Mouse (Mus musculus): ENCODE measurements around the gene Rmnd5a.

Gene Rmnd5a

DNA sequence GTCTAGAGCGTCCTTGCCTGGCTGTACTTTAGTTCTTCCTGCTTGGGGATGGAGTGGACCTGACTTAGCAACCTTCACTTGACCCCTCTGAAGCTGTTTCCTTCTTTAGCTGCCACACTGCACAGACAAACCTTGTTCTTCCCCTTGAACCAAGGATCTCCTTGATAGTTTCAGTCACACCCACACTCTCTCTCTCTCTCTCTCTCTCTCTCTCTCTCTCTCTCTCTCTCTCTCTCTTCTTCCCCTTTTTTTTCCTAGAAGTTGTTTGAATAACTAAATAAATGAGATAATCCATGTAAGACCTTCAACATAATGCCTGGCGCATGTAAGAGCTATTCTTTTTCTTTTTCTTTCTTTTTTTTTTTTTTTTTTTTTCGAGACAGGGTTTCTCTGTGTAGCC lies 1.7 kb upstream of the Rmnd5a start:
- DNase-seq (ENCODE audit: low spot score): peak; percentile 10

DNA sequence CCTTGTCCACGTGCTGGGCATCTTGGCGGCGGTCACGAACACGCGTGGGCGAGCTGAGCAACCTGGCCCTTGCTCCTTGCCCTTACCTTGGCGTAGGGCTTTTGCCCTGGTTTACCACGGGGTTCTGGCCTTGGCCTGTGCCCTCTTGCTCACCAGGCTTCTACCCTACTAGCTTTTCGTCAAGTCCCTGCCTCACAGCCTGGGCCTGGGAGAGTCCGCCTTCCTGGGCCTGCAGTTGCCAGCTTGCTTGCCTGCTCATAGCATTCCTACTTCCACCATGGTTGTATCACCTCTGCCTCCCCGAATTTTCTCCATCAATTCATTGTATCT lies 779 bp upstream of the Rmnd5a start:
- DNase-seq (ENCODE audit: low spot score): peak; percentile 42

DNA sequence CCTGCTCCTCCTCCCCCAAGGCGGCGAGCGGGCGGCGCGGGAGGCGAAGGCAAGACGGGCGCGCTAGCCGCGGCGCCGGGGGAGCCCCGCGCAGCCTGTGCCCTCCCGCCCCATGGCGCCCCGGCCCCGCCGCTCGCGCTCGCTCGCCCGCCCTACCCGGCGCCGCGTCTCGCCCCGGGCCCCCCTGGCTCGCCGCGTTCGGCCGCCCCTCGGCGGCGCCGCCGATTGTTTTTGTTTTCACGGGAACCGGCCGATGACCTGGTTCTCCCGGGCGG lies 283 bp downstream of the Rmnd5a start:
- no peak for DNase-seq (ENCODE audit: low spot score)

DNA sequence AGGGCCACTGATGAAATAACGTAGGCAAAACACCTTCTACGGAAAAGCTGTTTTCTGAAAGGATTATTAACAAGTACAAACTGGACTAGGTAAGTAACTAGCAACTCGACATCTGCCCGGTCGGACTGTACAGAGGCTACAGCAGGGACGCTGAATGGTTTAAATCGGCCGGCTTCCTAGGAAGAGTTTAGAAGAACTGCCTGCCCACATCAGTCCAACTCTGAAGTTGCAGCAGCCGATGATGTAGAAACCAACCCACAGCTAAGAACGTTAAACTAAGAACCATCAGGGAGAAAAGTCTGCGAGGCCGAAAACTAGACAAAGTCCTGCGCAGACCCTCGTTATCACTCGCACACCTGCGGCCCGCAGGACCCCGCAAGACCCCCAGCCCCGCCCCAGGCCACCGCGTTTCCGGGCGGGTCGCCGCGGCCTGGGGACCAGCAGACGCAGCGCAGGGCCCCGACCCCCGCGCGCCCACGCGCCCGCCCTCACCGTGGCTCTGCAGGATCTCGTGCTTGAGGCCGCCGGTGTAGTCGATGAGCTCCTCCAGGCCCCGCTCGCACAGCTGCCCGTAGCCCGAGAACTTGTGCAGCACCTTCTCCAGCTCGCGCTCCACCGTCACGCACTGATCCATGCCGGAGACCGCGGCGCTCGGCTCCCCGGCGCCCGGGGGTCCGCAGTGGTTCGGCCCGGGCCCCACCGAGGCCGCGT lies 776 bp downstream of the Rmnd5a start:
- DNase-seq (ENCODE audit: low spot score): peak; percentile 58

DNA sequence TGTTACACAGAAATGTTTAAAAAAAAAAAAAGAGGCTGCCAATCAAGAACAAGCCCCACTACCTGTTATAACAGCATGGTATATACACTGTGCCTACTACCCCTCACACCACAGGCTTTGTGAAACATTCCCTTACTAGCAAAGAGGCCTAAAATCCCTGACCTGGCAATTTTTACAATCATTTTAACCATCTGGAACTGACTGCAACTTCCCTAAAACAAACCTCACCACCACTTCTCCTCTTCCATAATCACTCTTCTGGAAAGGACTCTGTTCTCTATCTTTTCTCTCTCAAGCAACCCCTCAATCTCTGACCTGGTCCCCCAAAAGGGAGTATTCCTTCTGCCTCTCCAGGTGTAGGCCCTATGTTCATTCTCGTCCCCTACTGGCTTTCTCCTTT lies 2.4 kb downstream of the Rmnd5a start:
- no peak for DNase-seq (ENCODE audit: low spot score)

DNA sequence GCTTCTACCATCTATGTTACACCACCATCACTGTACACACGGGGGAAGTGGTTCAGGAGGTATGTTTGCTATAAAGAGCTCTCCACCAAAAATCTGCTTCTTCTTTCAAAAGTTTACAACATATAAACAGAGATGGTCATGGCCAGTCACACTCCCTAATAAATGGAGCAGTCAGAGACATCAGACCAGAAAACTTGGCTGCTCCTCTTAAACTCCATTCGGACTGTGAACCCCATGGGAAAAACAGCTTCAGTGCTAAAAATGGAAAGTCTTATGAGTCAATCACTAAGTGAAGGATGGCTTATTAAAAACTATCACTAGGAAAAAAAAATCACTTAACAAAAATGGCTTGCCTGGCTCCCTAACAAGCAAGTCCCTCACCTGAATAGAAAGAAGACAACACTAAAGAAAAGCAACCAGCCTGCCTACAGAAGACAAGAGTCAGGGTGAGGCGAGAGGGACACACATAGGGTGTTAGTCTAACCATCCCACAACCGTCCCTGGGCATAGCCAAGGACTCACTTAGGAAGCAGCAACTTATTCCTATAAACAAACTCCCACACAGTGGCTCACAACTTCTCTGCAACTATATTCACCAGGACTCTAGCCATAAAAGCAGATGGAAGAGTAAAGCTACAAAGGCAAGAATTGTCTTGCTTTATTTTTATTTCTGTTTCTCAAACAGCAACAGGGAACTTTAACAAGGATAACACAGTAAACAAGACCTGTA lies 12.3 kb downstream of the Rmnd5a start:
- no peak for DNase-seq (ENCODE audit: low spot score)

DNA sequence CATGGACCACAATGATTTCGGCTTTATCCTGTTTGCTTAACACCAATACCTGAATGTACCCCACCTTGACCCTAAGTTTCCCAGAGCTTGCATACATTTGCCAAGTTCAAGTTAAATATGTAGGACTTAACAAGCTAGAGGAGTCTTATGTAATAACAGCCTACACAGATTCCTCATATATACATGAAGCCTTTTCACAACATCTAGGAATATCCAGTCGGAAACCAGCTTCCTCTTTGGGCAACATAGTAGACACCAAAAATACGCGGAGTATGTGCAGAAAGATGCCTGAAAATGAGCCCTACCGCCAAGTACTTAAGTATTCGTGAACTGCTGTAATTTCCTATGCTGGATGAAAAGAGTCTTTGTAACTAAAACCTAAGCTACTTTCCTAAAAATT lies 14.8 kb downstream of the Rmnd5a start:
- no peak for DNase-seq (ENCODE audit: low spot score)

DNA sequence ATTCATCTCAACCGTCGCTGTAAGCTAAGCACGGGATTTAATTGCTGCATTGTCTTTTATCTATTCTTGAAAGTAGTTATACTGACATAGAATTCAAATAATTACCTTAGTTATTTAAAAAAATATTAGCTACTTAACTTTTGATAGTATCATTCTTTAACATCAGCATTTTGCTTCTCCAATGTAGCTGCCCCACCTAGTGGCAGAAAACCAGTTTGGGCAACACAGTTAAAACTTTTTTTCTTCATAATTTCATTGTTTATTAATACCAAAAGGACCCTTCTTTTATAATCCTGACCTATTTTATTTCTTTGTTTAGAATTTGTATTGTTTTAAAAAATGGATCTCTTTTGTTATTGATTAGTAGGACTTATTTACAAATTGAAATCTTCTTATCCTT lies 17.3 kb downstream of the Rmnd5a start:
- peak; percentile 14 for DNase-seq (ENCODE audit: low spot score)

DNA sequence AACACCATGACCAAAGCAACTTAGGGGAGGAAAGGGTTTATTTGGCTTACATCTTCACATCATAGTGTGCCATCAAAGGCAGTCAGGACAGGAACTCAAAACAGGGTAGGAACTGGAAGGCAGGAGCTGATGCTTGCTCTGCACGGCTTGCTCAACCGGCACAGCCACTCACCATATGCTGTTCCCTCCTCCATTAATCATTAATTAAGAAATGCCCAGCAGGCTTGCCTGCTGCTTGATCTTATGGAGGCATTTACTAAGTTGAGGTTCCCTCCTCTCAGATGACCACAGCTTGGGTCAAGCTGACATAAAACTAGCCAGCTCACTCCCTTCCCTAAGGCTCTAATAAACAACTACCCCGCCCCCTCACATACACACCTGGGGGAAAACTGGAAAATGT lies 18.3 kb downstream of the Rmnd5a start:
- no peak for DNase-seq (ENCODE audit: low spot score)

DNA sequence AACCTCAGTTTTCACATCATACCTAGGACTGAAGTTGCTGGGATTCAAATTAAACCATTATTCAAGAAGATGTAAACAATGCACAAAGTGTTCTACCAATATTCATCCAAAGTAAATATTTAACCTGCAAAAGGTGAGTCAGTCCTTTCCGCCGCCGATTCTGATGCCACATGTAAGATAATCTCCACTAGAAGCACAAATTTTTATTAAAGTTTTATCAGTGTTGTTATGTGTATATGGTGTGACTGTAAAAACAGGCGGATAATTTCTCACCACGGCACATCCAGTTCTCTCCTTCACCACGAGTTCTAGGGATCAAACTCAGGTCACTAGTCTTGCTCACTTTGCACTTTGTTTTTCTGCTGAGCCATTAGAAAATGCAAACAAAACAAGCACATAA lies 19.6 kb downstream of the Rmnd5a start:
- no peak for DNase-seq (ENCODE audit: low spot score)

DNA sequence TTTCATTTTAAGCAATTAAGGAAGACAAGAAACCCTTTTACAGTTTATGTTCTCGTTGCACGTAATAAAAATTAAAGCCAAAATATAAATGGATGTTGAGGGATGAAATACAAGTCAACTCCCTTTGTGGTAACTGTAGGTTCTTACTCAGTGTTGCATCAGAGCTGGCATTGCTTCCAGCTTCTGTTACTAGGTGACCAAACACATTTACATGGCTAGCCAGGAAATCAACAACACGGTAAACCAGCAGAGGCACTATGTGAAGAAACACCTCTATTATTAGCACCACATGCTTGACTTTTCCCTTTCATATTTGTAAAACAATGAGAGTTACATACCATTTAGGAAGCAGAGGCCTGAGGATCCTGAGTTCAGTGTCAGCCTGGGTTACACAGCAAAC lies 21.6 kb downstream of the Rmnd5a start:
- no peak for DNase-seq (ENCODE audit: low spot score)

DNA sequence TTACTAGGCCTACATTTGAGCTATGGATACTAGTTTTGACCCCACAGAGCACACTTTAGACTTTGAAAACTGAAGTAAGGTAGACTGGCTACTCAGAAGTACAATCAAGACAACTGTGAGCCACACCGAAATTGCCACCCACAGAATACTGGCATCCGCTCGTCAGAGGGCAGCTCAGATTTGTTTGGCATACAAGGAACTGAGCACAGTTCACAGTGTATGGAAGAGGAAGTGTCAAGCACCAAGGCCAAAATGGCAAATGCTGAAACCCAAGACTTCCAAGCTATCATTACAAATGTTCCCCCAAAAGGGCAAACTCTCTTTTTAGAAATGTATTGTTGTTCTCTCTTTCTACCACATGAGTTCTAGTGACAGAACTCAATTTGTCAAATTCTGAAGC lies 25.0 kb downstream of the Rmnd5a start:
- DNase-seq (ENCODE audit: low spot score): no peak

DNA sequence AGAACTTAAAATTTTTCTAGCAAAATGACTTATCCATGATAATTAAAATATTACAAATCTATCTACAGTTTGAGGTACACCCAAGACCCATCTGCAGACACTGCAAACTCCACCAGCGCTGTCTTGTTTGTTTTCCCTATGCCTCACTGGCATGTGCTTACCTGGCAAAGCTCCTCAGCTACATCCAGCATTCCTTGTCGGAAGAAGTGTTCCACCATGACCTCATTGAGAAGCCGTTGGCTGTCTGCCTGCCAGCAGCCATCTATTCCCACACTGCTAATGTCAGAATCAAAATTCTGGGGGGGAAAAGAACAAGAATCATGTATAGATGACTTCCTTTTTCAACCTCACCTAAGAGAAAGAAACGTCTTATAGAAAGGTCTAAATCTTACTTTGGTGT lies 25.8 kb downstream of the Rmnd5a start:
- no peak for DNase-seq (ENCODE audit: low spot score)

DNA sequence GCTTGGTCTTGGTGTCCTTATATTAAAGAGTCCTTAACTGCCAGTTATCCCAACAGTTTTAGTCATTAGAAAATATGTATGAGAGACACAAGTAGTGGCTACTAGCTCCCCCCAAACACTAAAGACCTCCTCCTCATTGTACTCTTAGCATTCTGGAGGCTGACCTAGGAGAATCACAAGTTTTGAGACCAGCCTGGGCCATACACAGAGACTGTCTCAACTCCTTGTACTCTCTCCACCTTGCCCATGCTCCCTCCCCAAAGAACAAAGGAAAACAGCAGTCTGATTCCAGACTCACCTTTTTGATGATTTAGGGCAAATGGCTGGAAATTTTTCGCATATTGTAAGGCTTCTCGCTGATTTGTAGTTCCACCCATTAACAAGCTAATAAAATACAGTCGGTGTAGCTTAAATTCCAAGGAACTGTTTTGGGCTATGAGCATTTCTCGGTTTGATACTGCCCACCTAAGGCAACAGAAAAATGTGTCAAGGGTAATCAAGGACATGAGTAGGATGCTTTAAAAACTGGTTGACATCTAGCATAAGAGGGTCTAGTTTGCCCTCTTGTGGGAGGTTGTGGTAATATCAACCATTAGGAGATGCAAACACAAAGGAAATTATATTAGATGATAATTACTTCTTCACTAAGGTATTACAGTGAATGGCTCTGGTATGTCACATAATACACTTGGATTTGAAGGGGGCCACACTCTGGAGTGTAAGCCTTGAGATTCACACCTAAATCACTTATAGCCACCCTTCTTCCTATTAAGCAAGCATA lies 41.4 kb downstream of the Rmnd5a start:
- peak; percentile 63 for DNase-seq (ENCODE audit: low spot score)

DNA sequence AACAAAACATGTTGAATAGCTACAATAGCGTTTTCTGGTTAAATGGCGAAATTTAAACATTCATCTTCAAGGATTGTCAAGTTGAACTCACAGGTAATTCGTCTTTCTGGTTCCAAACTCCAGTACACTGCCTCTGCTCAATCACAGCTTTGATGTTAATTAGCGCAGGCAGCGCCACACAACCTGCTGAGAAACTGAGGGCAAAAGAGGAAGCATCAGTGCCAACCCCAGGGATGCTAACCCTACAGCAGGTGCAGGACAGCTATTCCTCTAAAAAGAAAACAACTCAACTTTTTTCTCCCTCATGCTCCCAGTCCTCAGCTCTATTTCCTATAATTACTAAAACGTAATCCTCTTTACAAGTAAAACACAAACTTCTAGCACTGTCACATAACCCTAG lies 43.7 kb downstream of the Rmnd5a start:
- no peak for DNase-seq (ENCODE audit: low spot score)

DNA sequence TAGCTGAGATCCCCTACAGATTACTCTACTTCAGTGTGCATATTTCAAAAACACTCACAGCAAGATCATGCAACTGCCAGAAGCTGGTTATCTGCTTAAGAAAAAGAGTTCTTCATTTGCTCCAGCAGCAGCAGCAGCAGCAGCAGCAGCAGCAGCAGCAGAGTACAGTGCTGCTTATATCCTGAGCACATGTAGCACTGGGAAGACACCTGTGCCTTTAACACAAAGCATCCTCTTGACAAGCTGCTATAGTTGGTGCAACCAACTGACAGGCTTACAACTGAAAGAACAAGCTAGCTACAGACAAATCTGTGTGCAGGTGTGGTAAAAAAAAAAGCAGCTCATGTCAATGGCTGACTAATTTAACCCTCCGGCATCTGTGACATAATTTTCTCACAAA lies 44.4 kb downstream of the Rmnd5a start:
- DNase-seq (ENCODE audit: low spot score): no peak

DNA sequence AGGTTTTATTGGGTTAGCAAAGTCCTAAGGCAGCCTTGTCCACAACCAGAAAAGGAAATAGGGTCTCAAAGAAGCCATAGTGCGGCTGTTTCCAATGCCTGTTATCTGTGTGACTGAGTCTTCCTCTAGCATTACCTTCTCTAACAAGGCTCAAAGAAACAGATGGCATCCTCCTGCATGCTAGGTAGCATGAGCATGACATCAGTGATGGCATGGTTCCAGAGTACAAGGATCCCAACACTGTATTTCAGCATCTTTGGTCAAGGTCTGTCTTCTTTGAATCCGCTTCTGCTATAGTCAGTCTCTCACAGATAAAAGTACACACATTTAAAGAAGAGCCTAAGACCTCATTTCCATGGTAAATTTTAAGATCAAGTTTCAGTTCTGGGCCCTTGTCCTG lies 49.9 kb downstream of the Rmnd5a start:
- no peak for DNase-seq (ENCODE audit: low spot score)

DNA sequence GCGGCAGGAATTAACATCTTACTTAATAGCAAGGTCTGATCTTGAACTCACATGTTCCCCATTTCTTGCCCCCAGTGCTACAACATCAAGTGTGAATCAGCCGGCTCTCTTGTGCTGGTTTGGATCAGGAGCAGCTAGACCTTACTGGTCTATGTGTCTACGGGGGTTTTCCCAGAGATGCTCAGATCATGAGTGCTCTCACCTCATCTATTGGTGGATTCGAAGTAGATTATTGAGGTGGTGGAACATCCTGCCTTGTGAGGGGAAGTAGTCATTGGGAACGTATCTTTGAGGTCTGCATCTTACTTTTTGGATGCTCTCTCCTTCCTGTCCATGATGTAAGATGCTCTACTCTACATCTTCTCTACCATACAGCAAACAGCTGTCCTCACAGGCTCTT lies 58.8 kb downstream of the Rmnd5a start:
- no peak for DNase-seq (ENCODE audit: low spot score)

DNA sequence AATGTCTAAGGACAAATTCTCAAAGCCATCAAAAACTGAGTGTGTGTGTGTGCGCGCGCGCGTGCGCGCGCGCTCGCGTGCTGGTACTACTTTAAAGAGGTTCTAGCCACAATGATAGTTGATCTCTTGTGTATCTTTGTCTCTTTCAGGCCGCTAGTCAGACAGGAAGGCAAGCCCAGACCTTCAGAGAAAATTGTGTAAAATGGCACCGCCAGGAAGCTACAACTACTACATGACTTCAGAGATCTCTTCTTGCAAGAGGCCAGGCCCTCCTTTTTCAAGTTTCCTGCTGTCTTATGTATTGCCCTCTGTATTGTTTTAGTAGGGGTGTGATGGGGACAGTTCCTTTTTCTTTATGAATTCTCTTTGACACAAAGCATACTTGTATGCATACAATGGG lies 63.7 kb downstream of the Rmnd5a start:
- DNase-seq (ENCODE audit: low spot score): no peak

DNA sequence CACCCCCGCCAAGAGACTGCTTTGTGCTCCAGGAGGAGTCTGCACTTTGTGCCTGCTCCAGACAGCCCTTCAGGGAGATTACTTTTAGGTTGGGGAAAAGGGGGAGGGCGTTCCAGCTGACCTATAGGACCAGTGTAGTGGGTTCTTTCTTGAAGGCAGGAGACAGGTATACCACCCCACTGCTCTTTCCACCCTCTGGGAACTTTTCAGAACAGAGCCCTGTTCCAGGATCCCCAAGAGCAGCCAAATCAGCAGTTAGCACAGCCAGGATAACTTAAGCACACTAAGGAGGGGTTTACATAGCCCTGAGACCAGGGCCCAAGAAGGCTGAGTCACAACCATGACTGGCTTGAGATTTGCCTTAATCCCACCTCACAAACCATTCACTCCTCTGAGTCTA lies 65.5 kb downstream of the Rmnd5a start:
- DNase-seq (ENCODE audit: low spot score): no peak

DNA sequence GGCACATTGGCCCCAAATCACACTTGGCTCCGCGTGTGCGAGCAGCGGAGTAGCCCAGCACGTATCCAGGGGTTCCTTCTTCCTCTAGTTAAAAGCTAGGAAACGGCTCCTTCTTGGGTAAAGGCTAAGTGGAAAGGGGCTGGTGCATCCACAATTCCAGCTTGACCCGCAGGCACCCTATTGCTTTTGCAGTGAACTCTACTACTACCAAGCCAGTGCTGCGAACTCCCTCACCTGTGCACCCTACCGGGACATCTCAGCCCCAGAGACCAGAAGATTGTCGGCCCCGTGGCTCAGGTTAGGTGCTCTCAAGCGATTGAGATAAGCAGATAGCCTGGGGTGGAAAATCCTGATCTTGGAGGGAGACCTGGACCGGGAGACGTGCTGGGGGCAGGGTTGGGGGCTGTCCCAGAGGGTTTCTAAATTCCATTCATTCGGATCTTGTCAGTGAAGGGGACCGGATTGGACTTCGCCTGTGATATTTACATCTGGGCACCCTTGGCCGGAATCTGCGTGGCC lies 66.1 kb downstream of the Rmnd5a start:
- DNase-seq (ENCODE audit: low spot score): no peak

DNA sequence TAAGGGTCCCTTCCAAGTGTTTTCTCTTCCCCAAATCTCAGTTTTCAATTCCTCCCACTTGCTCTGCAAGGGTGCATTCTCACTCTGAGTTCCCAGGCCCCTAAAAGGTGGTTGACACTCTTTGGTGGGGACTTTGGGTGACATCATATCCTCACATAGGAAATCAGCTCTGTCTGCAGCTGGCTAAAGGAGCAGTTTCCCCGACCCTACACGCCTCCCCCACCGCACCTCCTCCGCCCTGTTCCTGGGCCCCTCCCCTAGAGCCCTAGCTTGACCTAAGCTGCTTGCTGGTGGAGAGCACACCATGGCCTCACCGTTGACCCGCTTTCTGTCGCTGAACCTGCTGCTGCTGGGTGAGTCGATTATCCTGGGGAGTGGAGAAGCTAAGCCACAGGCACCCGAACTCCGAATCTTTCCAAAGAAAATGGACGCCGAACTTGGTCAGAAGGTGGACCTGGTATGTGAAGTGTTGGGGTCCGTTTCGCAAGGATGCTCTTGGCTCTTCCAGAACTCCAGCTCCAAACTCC lies 67.1 kb downstream of the Rmnd5a start, which contains the start of gene Cd8a:
Cd8a (plus strand) TSS at position 179 of the 527 bp plus-strand sequence.
- no peak for DNase-seq (ENCODE audit: low spot score)
